8 mouse cellular contexts compared by ENCODE assay signal in genomic region chr5:35313826-35314586, GRCm38 (mm10). TPM values are rescaled to one million over a fixed set of nuclear protein-coding genes. Genes with fewer than 3 reads are reported as not detected.
DNase-seq lines count a peak whose midpoint lies in the region; ATAC-seq and TF ChIP-seq lines count a peak whose summit lies in the region.

No protein-coding gene starts in this region.

- H3K36me3 ChIP-seq in forebrain, embryonic 12.5 days (replicated peaks): no peaks in the 10 kb centered on the region
- H3K36me3 ChIP-seq in kidney, embryonic 15.5 days: no peaks in the 10 kb centered on the region
- no peaks in the 10 kb centered on the region for H3K36me3 ChIP-seq in midbrain, embryonic 10.5 days
- no peaks in the 10 kb centered on the region for H3K36me3 ChIP-seq in stomach, postnatal 0 days (ENCODE audit: control insufficient read depth, insufficient read depth, low read length)

- peaks cover 50% of the 10 kb centered on the region for H3K27me3 ChIP-seq in forebrain, embryonic 12.5 days
- H3K27me3 ChIP-seq in kidney, embryonic 15.5 days: peaks cover 37% of the 10 kb centered on the region
- peaks cover 47% of the 10 kb centered on the region for H3K27me3 ChIP-seq in midbrain, embryonic 10.5 days (ENCODE audit: low read depth, poor library complexity, severe bottlenecking)
- 0 out of 2 replicates have a peak, but pooled peaks cover 2% of the 10 kb centered on the region for H3K27me3 ChIP-seq in stomach, postnatal 0 days (ENCODE audit: control insufficient read depth, insufficient read depth, low read length)

- WGBS in forebrain, embryonic 12.5 days: 20% methylated on average over 18 of the region's 18 CpGs
- WGBS in kidney, embryonic 15.5 days: 11% methylated on average over 18 of the region's 18 CpGs
- 21% methylated on average over 18 of the region's 18 CpGs for WGBS in midbrain, embryonic 10.5 days
- WGBS in stomach, postnatal 0 days: 19% methylated on average over 18 of the region's 18 CpGs

- peak overlapping the region; percentile 24 for H3K4me3 ChIP-seq in forebrain, embryonic 12.5 days (replicated peaks)
- peak overlapping the region; percentile 24 for H3K4me3 ChIP-seq in kidney, embryonic 15.5 days (replicated peaks)
- H3K4me3 ChIP-seq in midbrain, embryonic 10.5 days: peak overlapping the region; percentile 45
- H3K4me3 ChIP-seq in stomach, postnatal 0 days (ENCODE audit: low read depth, low read length): peak overlapping the region; percentile 15; the same call in 1 of the 2 replicates

- DNase-seq in heart, adult 11 months: peak; percentile 91
- DNase-seq in heart, postnatal 36 days: no peak
- DNase-seq in ZHBTc4 (ENCODE audit: low read depth, low spot score): peak; percentile 6
- DNase-seq in midbrain, embryonic 10.5 days (ENCODE audit: low spot score): peak; percentile 37
- DNase-seq in stomach, postnatal 0 days (ENCODE audit: low spot score): peak; percentile 15
- DNase-seq in gastrocnemius, postnatal 4 days (ENCODE audit: low spot score in 2 of 2): no peak

- no peaks in the 10 kb centered on the region for H3K9me3 ChIP-seq in forebrain, embryonic 12.5 days
- no peaks in the 10 kb centered on the region for H3K9me3 ChIP-seq in kidney, embryonic 15.5 days (replicated peaks)
- H3K9me3 ChIP-seq in midbrain, embryonic 10.5 days (replicated peaks): no peaks in the 10 kb centered on the region
- no peaks in the 10 kb centered on the region for H3K9me3 ChIP-seq in stomach, postnatal 0 days (ENCODE audit: control insufficient read depth, low read length)

- no peak for TF ChIP-seq CTCF in stomach, postnatal 0 days (IDR thresholded peaks at IDR 0.05; ENCODE audit: low read depth)

- TF ChIP-seq EP300 in stomach, postnatal 0 days (optimal IDR thresholded peaks at IDR 0.05): no peak

- H3K4me1 ChIP-seq in forebrain, embryonic 12.5 days: peaks cover 14% of the 10 kb centered on the region
- peaks cover 34% of the 10 kb centered on the region for H3K4me1 ChIP-seq in kidney, embryonic 15.5 days
- peaks cover 35% of the 10 kb centered on the region for H3K4me1 ChIP-seq in midbrain, embryonic 10.5 days
- no peaks in the 10 kb centered on the region for H3K4me1 ChIP-seq in stomach, postnatal 0 days (replicated peaks; ENCODE audit: control insufficient read depth, insufficient read depth)

- 0 out of 2 replicates have a peak, but pooled peaks have one; percentile 30 for ATAC-seq in forebrain, embryonic 12.5 days (ENCODE audit: low FRiP score)
- ATAC-seq in kidney, embryonic 15.5 days (replicated peaks; ENCODE audit: low FRiP score): peak; percentile 47
- no peak for ATAC-seq in stomach, postnatal 0 days (ENCODE audit: low FRiP score, low TSS enrichment)

- no peak overlapping the region for H3K9ac ChIP-seq in forebrain, embryonic 12.5 days
- H3K9ac ChIP-seq in kidney, embryonic 15.5 days: no peak overlapping the region
- H3K9ac ChIP-seq in stomach, postnatal 0 days (ENCODE audit: low read length): no peak overlapping the region

- peak overlapping the region; percentile 50 for H3K4me2 ChIP-seq in forebrain, embryonic 12.5 days
- H3K4me2 ChIP-seq in kidney, embryonic 15.5 days: peak overlapping the region; percentile 60
- H3K4me2 ChIP-seq in stomach, postnatal 0 days (replicated peaks; ENCODE audit: low read depth): peak overlapping the region; percentile 38

- no peak overlapping the region for H3K27ac ChIP-seq in forebrain, embryonic 12.5 days
- H3K27ac ChIP-seq in kidney, embryonic 15.5 days: peak overlapping the region; percentile 77
- peak overlapping the region; percentile 5; the same call in 1 of the 2 replicates for H3K27ac ChIP-seq in midbrain, embryonic 10.5 days (replicated peaks)
- no peak overlapping the region for H3K27ac ChIP-seq in stomach, postnatal 0 days (replicated peaks)

- intact Hi-C loops in heart, postnatal 36 days (cut with DNase I): no loop called here

RNA-seq across cellular contexts. Expression of gene Adra2c, which starts 35.9 kb away (rescaled TPM):
- under 1 TPM; 0.33 to 0.43 TPM for total RNA-seq in heart, postnatal 36 days (2021)
- 0.10 TPM in 1 of 2 replicates, not detected in the other for polyA plus RNA-seq in forebrain, embryonic 12.5 days (2016; fragmentation: Nextera tagmentation; extraction: Ambion mirVana)
- 0.40 and 0.41 TPM in 2 replicates for polyA plus RNA-seq in kidney, embryonic 15.5 days (2015; fragmentation: Nextera tagmentation; extraction: Ambion mirVana)
- polyA plus RNA-seq in midbrain, embryonic 10.5 days (2016; fragmentation: Nextera tagmentation; extraction: Ambion mirVana): not detected in 2 replicates
- not detected in 2 replicates for polyA plus RNA-seq in stomach, postnatal 0 days (2015; fragmentation: Nextera tagmentation; extraction: Ambion mirVana)
- total RNA-seq in gastrocnemius, postnatal 4 days (2021): under 1 TPM; 0.10 to 0.20 TPM

Comparison
In these comparisons a context has a peak if more than half of its experiments do, and no peak if none do; other contexts are left out.
1. DNase-seq: peak in heart, adult 11 months (single experiment), ZHBTc4 (single experiment), midbrain, embryonic 10.5 days (single experiment) and stomach, postnatal 0 days (single experiment); none in heart, postnatal 36 days (0 of 2) and gastrocnemius, postnatal 4 days (0 of 2).
2. H3K27ac ChIP-seq: peak in kidney, embryonic 15.5 days (single experiment) and midbrain, embryonic 10.5 days (single experiment); none in forebrain, embryonic 12.5 days (single experiment) and stomach, postnatal 0 days (single experiment).
3. Peak in every context shown above with its lines, with median percentiles within 50 percentile points of each other: H3K4me2 ChIP-seq and H3K4me3 ChIP-seq.